Comparison of ENCODE assay signal across 21 mouse cellular contexts in genomic region chr2:45093479-45093878, GRCm38 (mm10). TPM values are rescaled to one million over a fixed set of nuclear protein-coding genes. Genes with fewer than 3 reads are reported as not detected.
DNase-seq lines count a peak whose midpoint lies in the region; ATAC-seq and TF ChIP-seq lines count a peak whose summit lies in the region.
"Had no signal": no experiment of that assay in that cellular context is flagged by ENCODE, and none has a peak within 500 bp of the region (broad histone marks: within the 10 kb centered on the region; RNA-seq: fewer than 3 reads in every experiment).

No protein-coding gene starts in this region.

- TF ChIP-seq CTCF in forebrain, postnatal 0 days (IDR thresholded peaks at IDR 0.05; ENCODE audit: low read depth): no peak
- TF ChIP-seq CTCF in left cerebral cortex, adult 2 months (IDR thresholded peaks at IDR 0.05): no peak

- no peak overlapping the region for H3K4me3 ChIP-seq in forebrain, postnatal 0 days (ENCODE audit: low read depth, low read length)
- H3K4me3 ChIP-seq in forebrain, embryonic 10.5 days: no peak overlapping the region
- no peak overlapping the region for H3K4me3 ChIP-seq in left cerebral cortex, adult 2 months
- H3K4me3 ChIP-seq: embryonic facial prominence, embryonic 10.5 days; heart, embryonic 13.5 days; myocyte had no signal

- H3K9me3 ChIP-seq in forebrain, postnatal 0 days (ENCODE audit: low read length): no peaks in the 10 kb centered on the region
- no peaks in the 10 kb centered on the region for H3K9me3 ChIP-seq in forebrain, embryonic 10.5 days
- H3K9me3 ChIP-seq: embryonic facial prominence, embryonic 10.5 days; heart, embryonic 13.5 days had no signal

- 72% methylated on average over 7 of the region's 7 CpGs for WGBS in forebrain, postnatal 0 days
- 95% methylated on average over 7 of the region's 7 CpGs for WGBS in forebrain, embryonic 10.5 days

- H3K4me1 ChIP-seq in forebrain, postnatal 0 days (ENCODE audit: insufficient read depth): peaks cover 30% of the 10 kb centered on the region
- peaks cover 80% of the 10 kb centered on the region for H3K4me1 ChIP-seq in forebrain, embryonic 10.5 days

- ATAC-seq in forebrain, postnatal 0 days: no peak
- ATAC-seq: liver, postnatal 0 days had no signal

- intact Hi-C loops in left cerebral cortex, adult 2 months (cut with DNase I): no loop called here

- no peaks in the 10 kb centered on the region for H3K27me3 ChIP-seq in forebrain, postnatal 0 days (ENCODE audit: insufficient read depth, low read length)
- H3K27me3 ChIP-seq in forebrain, embryonic 10.5 days (ENCODE audit: poor library complexity, severe bottlenecking): no peaks in the 10 kb centered on the region
- H3K27me3 ChIP-seq: heart, embryonic 13.5 days had no signal

- H3K27ac ChIP-seq in forebrain, postnatal 0 days (ENCODE audit: low read depth, low read length): peak overlapping the region; percentile 71
- no peak overlapping the region for H3K27ac ChIP-seq in forebrain, embryonic 10.5 days
- H3K27ac ChIP-seq in left cerebral cortex, adult 2 months: peak overlapping the region; percentile 83
- H3K27ac ChIP-seq: embryonic facial prominence, embryonic 10.5 days; heart, embryonic 13.5 days; macrophage had no signal

- no peak overlapping the region for H3K9ac ChIP-seq in forebrain, postnatal 0 days
- H3K9ac ChIP-seq: heart, embryonic 13.5 days; liver, postnatal 0 days had no signal

- no peak overlapping the region for H3K4me2 ChIP-seq in forebrain, postnatal 0 days (ENCODE audit: low read depth)
- H3K4me2 ChIP-seq: heart, embryonic 13.5 days had no signal

- no peak for DNase-seq in forebrain, postnatal 0 days
- no peak for DNase-seq in forebrain, embryonic 10.5 days (ENCODE audit: extremely low spot score, low spot score)
- peak in 1 of 2 experiments; percentile 22 for DNase-seq in left cerebral cortex, adult 2 months (ENCODE audit: extremely low spot score in 1 of 2, low spot score in 2 of 2)
- DNase-seq in left cerebral cortex, adult 18-20 months (ENCODE audit: low spot score in 2 of 2): no peak
- peak; percentile 23 for DNase-seq in right cerebral cortex, postnatal 4 days
- no peak for DNase-seq in right cerebral cortex, postnatal 14 days
- no peak for DNase-seq in testis, postnatal 14 days (ENCODE audit: low spot score)
- no peak for DNase-seq in adrenal gland, adult 8-10 months
- DNase-seq: adrenal gland, postnatal 14 days; B cell, adult 2 months; cerebellum, adult 18-20 months; cerebellum, postnatal 36 days; heart, postnatal 36 days; kidney, adult 11 months; kidney, postnatal 10 days; liver, postnatal 0 days; thymus, adult 2 months had no signal

- peaks cover 10% of the 10 kb centered on the region for H3K36me3 ChIP-seq in forebrain, postnatal 0 days (ENCODE audit: insufficient read depth)
- peaks cover 27% of the 10 kb centered on the region for H3K36me3 ChIP-seq in forebrain, embryonic 10.5 days (replicated peaks)

RNA-seq across cellular contexts. Expression of gene Zeb2, which starts 23.7 kb away (rescaled TPM):
- total RNA-seq in forebrain, postnatal 0 days (2014; rRNA removed): 150 and 186 TPM in 2 replicates
- 47.7 and 50.6 TPM in 2 replicates for polyA plus RNA-seq in forebrain, postnatal 0 days (2015; fragmentation: Nextera tagmentation; extraction: Ambion mirVana)
- 30.2 and 30.4 TPM in 2 replicates for polyA plus RNA-seq in forebrain, embryonic 10.5 days (2016; fragmentation: Nextera tagmentation; extraction: Ambion mirVana)
- 100 to 1,000 TPM; 156 to 181 TPM for total RNA-seq in left cerebral cortex, adult 2 months (2021)
- 100 to 1,000 TPM; 141 to 180 TPM for total RNA-seq in left cerebral cortex, adult 18-20 months (2021)
- 100 to 1,000 TPM; 131 to 156 (median 144) TPM for total RNA-seq in adrenal gland, adult 8-10 months (2022)
